Mouse (Mus musculus): Measurements from ENCODE around the gene Adi1. TPM values are rescaled to one million over a fixed set of nuclear protein-coding genes. Genes with fewer than 3 reads are reported as not detected.

The Adi1 gene
- 10 to 100 TPM; 34.6 to 37.7 TPM for polyA plus RNA-seq (2017; shearing (Covaris generic))

DNA sequence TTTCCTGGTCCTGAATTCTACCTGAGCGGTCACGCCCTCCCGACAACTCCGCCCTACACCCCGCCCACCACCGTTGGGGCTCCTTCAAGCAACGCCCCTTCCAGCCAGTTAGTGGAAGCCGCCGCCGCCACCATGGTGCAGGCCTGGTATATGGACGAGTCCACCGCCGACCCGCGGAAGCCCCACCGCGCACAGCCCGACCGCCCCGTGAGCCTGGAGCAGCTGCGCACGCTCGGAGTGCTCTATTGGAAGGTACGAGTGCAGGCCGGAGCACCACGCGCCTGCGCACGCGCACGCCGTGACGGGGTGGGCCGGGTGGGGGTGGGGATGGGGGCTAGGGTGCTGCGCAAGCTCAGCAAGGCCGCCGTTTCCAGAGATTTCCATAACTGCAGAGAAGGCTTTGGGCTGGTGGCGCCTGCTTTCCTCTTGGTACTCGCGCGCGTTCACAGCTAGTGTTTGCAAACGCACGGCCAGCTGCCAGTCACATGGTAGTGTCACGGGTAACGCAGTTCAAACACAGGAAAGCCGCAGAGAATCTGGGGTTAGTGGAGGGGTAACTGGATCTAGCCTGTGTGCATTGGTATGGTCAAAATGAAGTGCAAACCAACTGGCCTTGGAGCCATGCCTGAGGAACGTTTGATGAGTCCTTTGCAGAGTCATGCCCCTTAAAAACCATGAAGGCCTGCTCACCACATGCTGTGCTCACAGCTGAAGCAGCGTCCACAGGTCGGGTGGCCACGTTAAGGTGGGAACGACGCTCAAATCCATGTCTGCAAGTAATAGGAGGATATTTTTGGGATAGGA lies at the start of gene Adi1:
Gene Adi1, plus strand, starts transcription at position 111 of the 804 bp plus-strand sequence.
- ATAC-seq: peak; percentile 96

DNA sequence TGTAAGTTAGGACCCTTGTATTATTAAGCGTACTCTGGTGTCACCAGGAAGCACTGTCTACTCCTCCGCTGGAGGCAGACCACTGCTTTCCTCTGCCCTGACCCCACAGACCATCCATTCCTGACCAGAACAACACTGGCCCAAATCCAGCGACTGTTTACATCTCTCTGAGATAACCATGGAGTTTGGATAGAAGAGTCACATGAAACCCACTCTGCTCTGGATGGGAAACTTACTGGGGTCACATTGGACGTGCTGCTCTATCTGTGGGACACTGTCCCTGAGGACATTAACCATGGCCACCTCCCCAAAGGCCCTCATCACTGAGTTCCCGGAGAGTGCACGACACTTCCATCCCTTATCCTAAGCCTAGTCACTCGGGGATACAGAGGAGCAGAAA lies 49.6 kb upstream of the Adi1 start:
- no peak for ATAC-seq

DNA sequence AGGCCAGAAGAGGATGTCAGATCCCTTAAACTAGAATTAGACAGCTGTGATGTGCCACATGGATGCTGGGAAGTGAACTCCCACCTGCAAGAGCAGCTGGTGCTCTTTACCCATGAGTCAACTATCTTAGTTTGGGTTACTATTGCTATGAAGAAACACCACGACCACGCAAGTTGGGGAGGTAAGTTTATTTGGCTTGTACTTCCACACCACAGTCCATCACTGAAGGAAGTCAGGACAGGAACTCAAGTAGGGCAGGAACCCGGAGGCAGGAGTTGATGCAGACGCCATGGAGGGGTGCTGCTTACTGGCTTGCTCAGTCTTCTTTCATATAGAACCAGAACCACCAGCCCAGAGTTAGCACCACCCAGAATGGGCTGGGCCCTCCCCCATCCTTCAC lies 47.9 kb upstream of the Adi1 start:
- no peak for ATAC-seq

DNA sequence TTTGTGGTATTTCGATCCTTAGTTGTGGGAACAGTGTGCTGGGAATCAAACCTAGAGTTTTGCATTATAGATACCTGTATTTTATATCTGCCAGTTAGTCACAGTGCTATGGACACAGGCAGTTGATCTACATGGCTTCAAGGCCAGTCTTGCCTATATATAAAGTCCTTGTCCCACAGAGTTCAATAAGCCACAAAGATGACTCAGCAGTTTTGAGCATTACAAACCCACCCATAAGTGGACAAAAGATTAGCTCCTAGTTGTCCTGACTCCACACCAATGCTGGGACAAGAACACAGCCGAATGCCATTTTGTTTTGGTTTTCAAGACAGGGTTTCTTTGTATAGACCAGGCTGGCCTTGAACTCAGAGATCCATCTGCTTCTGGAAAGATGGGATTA lies 46.6 kb upstream of the Adi1 start:
- no peak for ATAC-seq

DNA sequence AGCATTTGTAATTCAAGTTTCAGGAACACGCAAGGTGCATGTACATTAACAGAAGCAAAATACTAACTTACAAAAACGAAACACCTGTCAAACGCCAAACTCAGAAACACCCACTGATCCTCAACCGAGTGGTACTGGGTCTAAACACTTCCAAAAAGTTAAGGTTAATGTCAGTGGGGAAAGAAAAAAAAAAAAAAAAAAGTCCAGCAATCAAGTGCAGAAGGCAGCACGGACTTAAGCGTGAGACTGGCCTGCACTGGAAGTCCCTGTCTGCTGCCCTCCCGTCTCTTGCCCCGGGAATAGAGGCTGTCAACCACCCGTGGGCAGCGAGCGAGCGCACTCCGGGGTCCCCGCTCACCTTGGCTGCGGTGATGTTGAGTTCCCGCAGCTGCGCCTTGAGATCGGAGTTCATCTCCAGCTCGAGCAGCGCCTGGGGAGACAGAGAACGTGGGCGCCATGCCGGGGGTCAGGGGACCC lies 39.9 kb upstream of the Adi1 start:
- peak; percentile 18 for ATAC-seq

DNA sequence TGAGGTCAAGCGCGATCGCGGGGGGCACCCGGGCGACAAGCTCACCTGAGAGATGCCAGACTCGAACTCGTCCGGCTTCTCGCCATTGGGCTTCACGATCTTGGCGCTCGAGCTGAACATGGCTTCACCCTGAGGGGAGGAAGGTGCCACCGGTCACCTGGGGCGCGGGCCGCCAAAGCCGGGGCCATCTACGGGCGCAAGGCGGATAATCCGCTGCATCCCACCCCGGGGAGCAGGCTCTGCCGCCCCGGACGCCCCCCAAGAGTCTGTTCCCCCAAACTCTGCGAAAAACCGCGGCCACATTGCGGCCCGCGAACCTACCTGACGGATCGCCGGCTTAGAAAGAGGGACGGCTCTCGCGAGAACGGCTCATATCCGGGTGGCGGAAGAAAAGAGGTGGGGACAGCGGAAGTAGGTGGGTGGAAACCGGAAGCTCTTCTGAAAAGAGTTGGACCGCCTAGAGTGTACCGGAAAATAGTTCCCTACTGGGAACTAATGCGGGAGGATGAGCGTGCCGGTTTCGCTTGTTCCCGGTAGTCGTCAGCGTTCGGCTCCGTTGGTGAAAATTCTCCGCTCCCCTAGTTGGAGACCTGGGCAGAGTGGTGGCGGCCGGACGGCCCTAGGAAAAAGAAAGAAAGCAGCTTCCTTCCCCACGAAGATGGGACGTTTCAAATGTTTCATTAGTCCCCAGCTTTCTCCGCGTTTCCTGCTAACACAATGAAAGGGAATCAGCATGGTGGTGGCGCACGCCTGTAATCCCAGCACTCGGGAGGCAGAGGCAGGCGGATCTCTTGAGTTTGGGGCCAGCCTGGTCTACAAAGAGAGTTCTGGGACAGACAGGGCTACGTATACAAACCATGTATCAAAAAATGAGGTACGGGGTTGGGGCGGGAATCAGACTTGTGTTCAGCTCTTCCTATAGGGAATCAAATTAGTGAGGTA lies 39.2 kb upstream of the Adi1 start, which contains the start of gene Rps7:
Gene Rps7, minus strand, starts transcription at position 419 of the 942 bp plus-strand sequence.
- peak; percentile 96 for ATAC-seq

DNA sequence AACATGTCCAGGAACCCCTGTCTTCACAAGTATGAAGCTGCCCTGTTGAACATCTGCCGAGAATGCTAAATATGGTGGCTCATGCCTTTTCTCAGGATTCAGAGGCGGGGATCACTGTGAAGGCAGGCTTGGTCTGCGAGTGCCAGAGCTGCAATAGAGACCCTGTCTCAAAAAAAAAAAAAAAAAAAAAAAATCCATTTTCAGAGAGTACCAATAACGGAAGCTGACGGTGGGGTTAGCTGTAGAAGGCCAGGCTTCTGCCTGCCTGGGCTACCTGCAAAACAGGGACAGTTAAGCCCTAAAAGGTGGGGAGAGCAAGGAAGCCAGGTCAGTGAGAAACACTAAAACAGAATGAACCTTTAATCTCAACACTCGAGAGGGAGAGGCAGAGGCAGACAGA lies 38.5 kb upstream of the Adi1 start:
- no peak for ATAC-seq

DNA sequence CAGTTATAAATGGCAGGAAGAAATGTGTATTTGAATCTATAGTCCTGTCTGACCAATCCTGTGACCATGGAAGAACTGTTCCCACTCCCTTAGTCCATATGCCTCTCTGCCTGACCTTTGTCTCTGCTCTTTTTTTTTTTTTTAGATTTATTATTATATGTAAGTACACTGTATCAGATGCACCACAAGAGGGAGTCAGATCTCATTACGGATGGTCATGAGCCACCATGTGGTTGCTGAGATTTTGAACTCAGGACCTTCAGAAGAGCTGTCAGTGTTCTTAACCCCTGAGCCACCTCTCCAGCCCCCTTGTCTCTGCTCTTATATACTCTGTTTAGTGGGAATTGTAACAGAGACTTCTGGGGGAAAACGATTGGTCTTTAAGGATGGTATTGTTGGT lies 36.3 kb upstream of the Adi1 start:
- no peak for ATAC-seq

DNA sequence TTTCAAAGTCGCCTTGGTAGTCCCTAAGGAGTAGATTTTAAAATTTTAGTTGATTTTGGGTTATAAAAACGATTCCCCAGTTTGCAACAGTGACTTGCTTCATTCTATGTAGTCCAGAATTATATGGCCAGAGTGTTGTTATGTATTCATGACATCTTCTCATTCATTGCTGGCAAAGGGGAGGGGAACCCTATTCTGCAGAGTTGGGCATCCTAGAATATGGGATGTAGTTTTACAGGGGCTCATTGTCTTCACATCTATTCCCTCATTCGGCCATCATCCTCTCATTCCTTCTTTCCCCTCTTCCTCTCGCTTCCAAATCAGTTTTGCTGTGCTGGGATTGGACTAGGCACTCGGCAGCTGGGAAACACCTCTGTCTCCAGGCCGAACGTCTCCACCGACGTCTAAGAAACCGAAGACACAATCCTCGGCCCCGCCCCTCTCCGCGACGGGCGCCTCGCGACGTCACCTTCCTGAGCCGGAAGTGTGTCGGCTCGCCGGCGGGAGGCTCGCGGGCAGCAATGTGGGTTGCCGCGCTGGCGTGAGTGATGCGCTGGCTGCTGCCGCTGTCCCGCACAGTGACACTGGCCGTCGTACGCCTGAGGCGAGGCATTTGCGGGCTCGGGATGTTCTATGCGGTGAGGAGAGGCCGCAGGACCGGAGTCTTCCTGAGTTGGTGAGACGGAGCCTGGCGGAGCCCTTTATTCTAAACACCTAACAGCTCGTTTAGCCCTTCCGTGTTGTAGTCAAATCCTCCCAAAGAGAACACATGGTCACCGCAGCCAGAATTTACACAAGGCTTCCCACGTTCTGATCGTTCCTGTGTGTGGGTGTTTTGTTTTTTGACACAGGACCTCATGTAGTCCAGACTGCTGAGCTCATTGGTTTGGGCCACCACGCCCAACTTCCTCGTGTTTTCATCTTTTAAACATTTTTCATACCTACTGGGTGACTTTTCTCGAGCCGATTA lies 25.6 kb upstream of the Adi1 start, which contains the start of gene Rnaseh1:
Gene Rnaseh1, plus strand, starts transcription at position 462 of the 970 bp plus-strand sequence.
- ATAC-seq: peak; percentile 99

DNA sequence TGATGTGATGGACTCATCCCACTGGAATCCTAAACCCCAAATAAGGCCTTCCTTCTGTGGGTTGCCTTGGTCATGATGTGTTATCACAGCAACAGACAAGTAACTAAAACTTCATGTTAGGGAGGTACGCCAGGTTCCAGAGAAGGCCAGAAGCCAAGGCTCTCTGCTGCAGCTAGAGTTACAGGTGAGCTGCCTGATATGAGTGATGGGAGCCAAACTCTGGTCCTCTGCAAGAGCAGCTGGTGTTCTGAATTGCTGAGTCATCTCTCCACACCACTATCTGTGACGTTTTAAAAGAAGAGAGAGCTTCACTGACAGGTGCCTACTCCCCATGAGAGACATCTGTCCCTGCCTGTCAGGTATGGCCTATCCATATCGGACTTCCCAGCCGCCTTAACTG lies 12.4 kb upstream of the Adi1 start:
- ATAC-seq: no peak

DNA sequence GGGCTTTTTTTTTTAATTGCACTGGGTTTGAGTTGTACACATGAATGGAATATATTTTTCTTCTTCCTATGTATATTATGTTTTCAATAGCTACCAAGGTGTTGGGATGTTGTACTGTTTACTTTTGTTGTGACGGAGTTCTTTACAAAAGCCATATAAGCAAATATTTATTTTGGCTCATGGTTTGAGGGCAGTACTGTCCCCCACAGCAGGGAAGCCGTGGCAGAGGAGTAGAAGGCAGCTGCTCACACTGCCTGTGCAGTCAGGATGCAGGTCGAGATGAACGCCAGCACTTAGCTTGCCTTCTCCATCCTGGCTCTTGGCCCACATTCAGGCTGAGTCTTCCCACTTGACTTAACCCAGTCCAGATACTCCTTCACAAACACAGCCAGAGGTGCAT lies 8.3 kb upstream of the Adi1 start:
- ATAC-seq: no peak

DNA sequence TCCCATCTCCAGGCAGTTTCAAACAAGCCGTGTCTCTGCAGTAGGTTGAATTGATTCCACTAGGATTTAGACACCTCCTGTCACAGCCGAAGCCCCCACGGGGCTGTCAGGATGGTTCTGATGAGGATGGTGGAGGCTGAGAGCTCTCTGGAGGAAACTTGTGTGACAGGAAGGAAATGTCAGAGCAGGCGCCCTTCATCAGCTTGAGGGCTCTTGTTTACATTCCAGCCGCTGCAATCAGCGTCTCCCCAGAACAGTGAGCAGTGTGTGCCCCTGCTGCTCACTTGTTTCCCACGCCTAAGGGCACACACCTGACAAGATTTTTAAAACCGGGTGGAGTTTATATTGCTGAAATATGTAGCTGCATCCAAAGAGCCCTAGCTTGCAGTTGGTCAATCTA lies 7.7 kb upstream of the Adi1 start:
- no peak for ATAC-seq

DNA sequence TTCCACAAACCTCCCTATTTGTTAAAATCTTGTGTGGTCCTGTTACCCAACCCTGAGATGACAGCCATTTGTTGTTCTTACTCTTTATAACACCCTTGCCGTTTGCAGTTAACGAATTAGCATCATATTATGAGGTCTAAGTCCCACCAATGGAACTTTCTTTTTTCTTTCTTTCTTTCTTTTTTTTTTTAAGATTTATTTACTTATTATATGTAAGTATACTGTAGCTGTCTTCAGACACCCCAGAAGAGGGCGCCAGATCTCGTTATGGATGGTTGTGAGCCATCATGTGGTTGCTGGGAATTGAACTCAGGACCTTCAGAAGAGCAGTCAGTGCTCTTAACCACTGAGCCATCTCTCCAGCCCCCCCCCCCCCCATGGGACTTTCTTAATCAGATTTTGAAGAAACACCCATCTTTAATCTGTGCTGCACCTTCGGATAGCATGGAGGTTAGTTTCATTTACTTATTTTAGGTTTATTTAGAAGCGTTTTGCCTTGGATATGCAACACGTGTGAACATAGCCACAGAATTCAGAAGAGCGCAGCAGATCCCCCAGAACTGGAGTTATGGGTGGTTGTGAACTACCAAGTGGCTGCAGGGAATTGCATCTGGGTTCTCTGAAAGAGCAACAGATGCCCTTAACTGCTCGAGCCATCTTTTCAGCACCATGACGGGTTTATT lies 852 bp upstream of the Adi1 start:
- no peak for ATAC-seq

DNA sequence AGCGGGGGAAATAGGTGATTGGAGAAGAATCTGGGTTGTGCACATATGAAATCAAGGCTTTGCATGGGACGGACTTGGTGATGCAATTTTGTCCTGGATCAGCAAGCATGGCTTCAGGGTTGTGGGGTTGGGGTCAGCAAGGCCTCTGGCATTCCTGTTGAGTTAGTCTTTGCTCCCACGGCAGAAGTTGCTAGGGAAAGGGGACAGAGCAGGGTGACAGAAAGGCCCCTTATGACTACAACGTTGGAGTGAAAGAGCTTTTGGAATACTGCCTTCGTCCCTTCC lies 836 bp downstream of the Adi1 start:
- no peak for ATAC-seq

DNA sequence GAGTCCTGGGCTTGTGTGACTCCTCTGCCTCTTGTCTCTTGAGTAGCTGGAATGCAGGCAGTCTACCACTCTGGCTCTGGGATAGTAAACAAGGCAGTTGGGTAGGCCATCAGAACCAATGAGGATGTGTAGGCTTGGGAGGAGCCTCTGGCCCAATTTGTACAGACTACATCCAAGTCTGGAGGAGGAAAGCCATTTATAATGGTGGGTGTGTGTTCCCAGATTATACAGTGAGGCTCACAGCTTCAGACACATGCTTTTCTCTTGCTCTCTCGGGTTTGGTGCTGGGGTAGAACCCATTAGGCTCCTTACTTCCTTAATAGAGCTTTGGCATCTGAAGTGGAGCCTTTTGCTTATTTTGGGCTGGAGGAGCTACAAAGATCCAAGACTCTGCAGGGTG lies 9.6 kb downstream of the Adi1 start:
- ATAC-seq: no peak

DNA sequence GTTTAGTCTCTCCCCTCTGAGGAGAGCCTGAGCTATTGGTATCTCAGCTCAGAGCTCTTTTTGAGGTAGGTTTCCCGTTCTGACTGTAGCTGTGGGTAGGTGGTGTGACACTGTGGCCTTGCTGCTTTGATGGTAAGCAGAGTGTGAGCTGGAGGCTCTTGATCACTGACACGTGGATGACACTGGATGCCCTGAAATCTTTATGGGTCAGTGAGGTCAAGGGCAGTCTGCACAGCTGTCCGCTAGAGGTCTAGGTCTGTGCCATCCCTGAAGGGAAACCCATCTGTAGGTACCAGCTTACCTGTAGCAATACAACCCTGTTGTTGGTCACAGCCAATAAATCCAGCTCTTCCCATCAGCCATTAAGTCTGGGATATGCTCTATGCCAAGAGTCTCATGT lies 10.7 kb downstream of the Adi1 start:
- ATAC-seq: no peak

DNA sequence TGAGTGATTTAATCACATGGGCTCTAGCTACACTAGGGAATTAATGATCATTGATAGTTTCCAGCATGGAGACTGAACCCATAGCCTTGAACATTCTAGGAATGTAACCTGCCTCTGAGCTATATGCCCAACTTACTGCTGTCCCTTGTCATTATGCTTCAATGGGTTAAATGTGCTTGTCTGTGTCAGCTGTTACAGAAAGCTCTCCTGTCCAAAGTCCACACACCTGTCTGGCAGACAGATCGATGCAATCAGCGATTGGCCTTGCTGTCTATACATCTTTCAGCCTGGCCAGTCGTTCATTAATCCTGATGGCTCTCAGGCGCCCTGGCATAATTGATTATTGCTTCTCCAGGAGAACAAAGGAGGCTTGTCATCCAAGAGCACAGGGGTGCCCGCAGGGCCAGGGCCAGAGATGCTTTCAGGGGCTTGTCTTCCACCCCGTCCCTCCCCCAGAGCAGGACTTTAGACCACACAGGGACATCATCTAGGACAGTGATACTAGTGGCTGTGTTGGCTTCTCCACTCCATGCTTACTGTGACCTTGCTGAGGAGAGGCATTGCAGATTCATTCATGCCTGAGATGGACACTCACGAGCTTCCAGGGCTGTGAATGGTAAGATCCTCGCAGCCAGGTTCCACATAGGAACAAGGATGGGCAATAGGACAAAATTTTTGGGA lies 11.3 kb downstream of the Adi1 start:
- ATAC-seq: no peak

DNA sequence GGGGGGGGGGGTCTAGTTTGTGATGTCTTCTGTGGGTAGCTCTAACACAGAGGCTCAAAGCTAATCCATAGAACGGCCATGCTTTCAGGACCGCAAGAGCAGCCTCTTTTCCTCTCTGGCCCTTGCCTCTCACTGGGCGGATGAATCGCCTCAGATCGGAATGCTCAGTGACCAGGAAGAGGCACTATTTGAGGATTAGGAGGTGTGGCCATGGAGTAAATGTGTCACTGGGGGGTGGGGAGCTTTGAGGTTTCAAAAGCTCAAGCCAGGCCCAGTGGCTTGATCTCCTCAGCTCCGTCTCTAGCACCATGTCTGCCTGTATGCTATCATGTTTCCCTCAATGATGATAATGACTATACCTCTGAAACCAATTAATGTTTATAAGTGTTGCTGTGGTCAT lies 14.0 kb downstream of the Adi1 start:
- no peak for ATAC-seq

DNA sequence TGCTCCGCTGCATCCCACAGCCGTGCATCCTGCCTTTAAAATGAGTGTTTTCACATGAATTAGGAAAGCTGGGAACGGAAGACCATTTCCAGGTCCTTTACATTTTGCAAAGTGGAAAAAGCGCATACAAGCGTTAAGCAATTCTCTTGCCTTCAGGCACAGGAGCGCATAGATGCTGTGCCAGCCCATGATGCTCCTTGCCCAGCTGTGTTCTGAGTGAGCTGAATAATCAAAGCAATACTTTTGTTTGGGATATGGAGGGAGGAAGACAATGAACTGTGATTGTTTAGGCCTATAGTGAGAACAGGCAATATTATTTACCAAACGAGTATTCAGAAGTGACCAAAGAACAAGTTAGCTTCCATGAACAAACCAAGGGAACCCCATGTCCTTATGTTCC lies 15.7 kb downstream of the Adi1 start:
- no peak for ATAC-seq

DNA sequence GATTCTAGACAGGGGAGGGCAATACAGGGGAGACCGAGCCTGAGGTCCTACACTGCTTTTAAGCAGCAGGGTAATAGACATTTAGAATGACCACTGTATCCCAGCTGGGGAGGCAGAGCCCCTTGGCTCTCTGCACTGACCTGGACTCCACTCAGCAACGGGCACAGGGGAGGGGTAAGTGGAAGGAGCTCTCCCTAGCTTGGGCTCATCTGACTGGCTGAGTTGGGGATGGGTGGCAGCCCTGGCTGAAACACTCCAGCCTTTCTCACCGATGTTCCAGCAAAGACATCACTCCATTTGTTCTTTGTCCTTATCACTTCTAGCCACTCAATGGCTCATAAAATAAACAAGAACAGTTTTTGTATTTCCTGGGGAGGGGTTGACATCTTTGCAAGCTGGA lies 18.7 kb downstream of the Adi1 start:
- no peak for ATAC-seq

DNA sequence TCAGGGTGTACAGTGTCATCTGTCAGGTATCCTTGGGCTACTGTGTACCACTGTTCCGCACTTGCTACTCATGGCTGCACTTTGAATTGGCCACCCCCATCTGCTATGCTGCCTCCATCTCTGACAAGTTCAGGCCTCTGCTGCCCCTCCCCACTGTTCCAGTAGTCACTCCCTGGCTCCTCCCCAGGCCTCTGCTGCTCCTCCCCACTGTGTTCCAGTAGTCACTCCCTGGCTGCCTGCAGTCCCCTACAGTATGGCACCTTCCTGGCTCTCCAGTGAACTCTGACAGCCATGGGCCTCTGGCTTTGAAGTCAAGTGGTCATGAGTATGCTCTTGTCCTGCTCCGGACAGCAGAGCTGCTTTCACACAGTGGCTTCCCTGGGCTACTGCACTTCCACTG lies 19.2 kb downstream of the Adi1 start:
- no peak for ATAC-seq
